Mouse (Mus musculus): ENCODE measurements around the gene Gmeb1.
"Not testable (repeated sequence)": the region's sequence is repeated elsewhere in the genome, so short reads cannot be mapped to it uniquely, and the experiment has no call there.

Gene Gmeb1

GRCm38 (mm10) chr4:132261514-132262357, at the start of gene Gmeb1:
Gene Gmeb1, minus strand, starts transcription at chr4:132261602.
- peak; percentile 73 to 82 for DNase-seq

- peak; percentile 73 to 78 for DNase-seq
Observed at GRCm38 (mm10) chr4:132309849-132310472, 48.6 kb upstream of the Gmeb1 start.

- DNase-seq, result peak; percentile 28 to 40
Observed at GRCm38 (mm10) chr4:132309140-132309848, 47.9 kb upstream of the Gmeb1 start.

DNA sequence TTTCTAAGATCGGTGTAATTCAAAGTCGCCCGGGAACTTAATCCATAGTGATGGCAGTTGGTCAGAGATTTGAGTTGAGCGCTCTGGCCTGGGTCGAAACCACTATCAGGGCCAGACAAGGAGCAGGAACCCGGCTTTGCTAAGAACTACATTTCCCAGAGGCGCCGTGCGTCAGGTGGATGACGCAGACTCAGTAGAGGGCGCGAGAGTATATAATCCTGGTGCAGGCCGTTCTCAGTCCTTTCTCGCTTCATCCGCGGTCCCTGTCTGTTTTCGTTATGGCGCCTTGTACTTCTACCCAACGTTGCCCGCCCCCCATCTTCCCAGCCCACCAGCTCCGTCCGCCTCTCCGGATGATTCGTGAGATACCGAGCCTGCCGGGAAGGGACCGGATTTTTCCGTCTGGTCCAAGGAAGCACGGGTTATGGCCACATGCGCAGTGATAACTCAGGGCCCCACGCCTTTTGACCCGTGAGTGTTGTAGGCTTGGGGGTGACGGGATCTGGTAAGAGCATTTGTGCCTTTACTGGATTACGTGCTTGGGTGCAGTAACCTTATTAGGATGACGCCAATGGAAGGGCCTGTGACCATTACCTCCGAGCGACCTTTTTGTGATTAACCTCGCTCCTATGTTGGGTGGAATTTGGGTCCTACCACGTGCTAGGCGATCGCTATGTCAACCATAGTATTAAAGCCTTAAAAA, 47.2 kb upstream of the Gmeb1 start:
- DNase-seq, result peak; percentile 89 to 90

DNA sequence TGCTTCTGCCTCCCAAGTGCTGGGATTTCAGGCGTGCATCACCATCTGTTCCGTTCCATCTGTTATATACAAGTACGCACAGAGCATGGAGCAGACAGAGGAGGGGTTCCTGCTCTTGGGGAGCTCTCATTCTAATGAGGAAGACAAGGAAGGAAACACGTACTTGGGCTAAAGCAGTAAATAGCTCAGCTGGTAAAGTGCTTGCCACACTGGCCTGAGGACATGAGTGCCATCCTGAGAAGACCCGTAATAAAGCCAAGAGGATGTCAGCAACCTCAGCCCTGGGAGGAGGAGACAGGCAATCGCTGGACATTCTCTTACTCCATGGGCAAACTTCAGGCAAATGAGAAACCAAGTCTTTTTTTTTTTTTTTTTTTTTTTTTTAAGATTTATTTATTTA, 44.6 kb upstream of the Gmeb1 start:
- DNase-seq, result no peak

DNA sequence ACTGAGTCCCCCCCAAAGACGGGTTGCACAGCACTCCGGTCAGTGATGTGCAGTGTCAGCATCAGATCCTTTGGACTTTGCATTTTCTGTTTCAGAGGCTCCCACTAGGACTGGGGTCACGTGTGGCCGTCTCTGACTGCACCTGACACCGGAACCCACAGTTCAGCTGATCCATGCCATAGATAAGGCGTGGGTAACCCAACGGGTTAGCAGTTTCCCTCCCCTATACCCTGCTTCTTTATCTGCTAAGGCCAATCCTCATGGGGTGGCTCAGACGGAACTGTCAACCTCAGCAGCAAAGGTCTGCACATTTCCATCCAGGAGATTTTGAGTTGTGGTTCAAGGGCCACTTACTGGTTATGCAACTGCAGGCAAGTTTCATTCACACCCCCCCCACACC, 43.9 kb upstream of the Gmeb1 start:
- no peak for DNase-seq

- DNase-seq, result not testable (repeated sequence)
Observed at GRCm38 (mm10) chr4:132303484-132303883, 42.1 kb upstream of the Gmeb1 start.

DNA sequence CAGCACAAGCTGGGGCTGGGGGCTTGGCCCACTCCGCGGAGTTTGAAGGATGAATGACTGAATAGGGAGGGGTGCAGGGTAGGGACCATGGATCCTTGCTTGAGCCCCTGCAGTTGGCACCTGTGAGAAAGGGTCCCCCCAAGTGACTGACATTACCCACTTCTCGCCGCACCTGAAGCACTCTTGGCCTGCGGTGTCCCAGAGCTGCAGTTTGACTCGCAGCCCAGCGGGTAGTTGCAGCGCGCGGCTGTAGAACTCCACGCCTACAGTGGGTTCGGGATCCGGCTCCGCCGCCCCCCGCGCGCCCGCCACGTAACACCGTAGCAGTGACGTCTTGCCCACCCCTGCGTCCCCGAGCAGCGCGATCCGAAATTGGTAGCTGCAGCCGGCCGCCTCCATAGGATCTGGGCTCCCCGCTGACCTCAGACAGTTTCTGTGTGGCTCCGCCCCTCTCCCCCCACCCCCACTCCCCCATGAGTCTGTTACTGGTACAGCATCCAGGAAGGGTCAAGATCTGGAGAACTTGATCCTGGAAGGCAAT, 41.6 kb upstream of the Gmeb1 start, which contains the start of gene Rab42:
Gene Rab42 (minus strand): TSS at position 447 of the 541 bp plus-strand sequence.
- DNase-seq, result peak; percentile 62 to 66

- DNase-seq, result no peak
Observed at GRCm38 (mm10) chr4:132301965-132302938, 40.9 kb upstream of the Gmeb1 start.

DNA sequence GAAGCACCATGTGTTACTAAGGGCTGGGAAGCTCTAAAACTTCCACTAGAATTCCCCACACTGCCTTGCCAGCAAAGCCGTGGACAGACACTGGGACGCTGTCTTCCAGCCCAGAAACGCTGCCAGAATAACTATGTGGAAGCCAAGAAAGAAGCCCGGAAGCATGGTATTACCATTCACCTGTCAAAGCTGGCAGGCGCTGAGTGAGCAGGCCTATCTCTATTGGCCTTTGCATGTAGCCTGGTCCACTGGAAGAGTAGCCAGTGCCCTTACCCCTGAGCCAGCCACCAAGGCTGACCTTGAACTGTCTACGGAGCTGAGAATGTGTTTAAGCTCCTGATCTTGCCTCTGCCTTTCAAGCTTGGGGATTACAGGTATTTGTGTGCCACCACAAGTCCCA, 40.1 kb upstream of the Gmeb1 start:
- DNase-seq, result no peak

DNA sequence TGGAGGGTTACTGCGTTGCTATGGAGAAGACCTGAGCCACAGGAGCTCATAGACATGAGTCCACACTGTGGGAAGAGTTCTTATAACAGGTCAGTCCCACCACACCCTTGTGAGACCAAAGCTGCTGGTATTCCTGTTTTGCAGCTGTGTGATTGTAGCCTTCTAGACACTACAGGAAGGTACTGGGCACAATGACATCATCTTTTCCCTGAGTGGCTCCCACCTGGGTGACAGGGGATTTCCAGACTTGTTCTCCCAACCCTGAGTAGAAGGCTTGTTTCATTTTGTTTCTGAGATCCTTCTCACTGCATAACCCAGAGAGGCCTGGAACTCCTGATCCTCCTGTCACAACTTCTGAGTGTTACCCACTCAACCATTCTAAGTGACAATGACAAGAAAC, 38.4 kb upstream of the Gmeb1 start:
- DNase-seq, result no peak

- DNase-seq, result peak in 1 of 2 experiments; percentile 12
Observed at GRCm38 (mm10) chr4:132295696-132296390, 34.4 kb upstream of the Gmeb1 start.

- no peak for DNase-seq
Observed at GRCm38 (mm10) chr4:132293682-132294240, 32.4 kb upstream of the Gmeb1 start.

GRCm38 (mm10) chr4:132292988-132293387, 31.6 kb upstream of the Gmeb1 start:
- DNase-seq, result no peak

DNA sequence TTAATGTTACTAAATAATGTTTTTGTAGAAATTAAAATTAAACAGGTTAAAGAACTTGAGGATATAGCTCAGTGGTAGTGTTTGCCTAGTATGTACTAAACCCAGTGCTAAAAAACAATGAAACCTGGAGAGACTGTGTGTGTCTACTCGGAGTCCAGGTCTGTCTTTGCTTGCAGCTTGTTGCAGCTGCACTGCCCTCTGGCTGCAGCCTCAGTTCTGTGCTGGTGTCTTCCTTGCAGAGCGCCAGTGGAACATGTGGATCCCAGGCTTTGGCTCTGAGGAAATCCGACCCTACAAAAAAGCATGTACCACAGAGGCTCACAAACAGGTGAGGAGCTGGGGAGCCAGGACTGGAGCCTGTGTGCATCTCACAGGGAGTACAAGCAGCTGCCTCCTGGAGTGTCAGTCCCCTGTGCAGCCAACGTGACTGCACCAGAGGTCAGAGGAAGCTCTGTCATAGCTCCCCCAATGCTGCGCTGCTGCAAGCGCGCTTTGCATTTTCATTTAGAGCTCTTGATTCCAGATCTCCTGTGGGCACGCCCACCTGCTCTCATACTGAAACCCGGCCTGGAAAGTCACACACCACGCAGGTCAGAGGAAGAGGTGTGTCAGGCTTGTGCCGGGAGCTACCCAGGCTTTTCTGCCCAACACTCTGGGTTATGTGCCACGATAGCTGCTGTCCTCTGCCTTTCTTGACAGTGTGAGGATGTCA, 30.4 kb upstream of the Gmeb1 start:
- DNase-seq, result no peak

GRCm38 (mm10) chr4:132291056-132291455, 29.7 kb upstream of the Gmeb1 start:
- DNase-seq, result no peak

- DNase-seq, result not testable (repeated sequence)
Observed at GRCm38 (mm10) chr4:132288840-132289239, 27.4 kb upstream of the Gmeb1 start.

- no peak for DNase-seq
Observed at GRCm38 (mm10) chr4:132275949-132276348, 14.5 kb upstream of the Gmeb1 start.

- peak; percentile 92 to 95 for DNase-seq
Observed at GRCm38 (mm10) chr4:132274156-132274862, 12.9 kb upstream of the Gmeb1 start, which contains the start of gene Taf12. Gene Taf12, plus strand, starts transcription at chr4:132274375.

Data from B cell, adult 2 months (primary cell).